Mouse (Mus musculus) liver, adult 2 months (tissue): ENCODE results near the gene Amer3.

Experiments
- CTCF ChIP-seq: fragments of 200-500 bp; IDR thresholded peaks from 2 replicates; pipeline ENCODE4 v1.5.1; 2011; ENCODE audit warnings: low read depth, low read length, control low read depth
- POLR2A ChIP-seq: fragments of 200-500 bp; IDR thresholded peaks from 2 replicates; pipeline ENCODE4 v1.6.1; 2011; ENCODE audit warnings: low read length, control low read depth; ENCODE audit not compliant: insufficient read depth; ENCODE audit errors: extremely low read depth

- TF ChIP-seq CTCF (no peak), POLR2A (no peak)
Measured at GRCm38 (mm10) chr1:34571431-34571830, 8.0 kb upstream of the Amer3 start.
